Mouse (Mus musculus) MEL (cell line): Measurements from ENCODE around the gene Wwc1. TPM values are rescaled to one million over a fixed set of nuclear protein-coding genes. Genes with fewer than 3 reads are reported as not detected.

Source experiments
- DNase-seq: peaks from one replicate; pipeline ENCODE4 v3.0.0; 2011; ENCODE audit warnings: low read depth, low spot score
- H3K27ac ChIP-seq: 2 replicates; pipeline ENCODE4 v1.5.1; 2012; ENCODE audit warnings: low read depth, mild to moderate bottlenecking, control low read depth, low read length, moderate library complexity; ENCODE audit not compliant: control insufficient read depth
- H3K27me3 ChIP-seq, 2 experiments: fragments of 150-350 bp in 1 of 2; sonication (generic) in 1 of 2; 2 replicates each; pipeline ENCODE4 v1.6.1; 2012; ENCODE audit warnings: low read length in 2 of 2, mild to moderate bottlenecking in 2 of 2, improper control_type of control experiment in 1 of 2, moderate library complexity in 1 of 2; ENCODE audit not compliant: insufficient read depth in 2 of 2, control insufficient read depth in 1 of 2
- H3K36me3 ChIP-seq, 2 experiments: 2 replicates each; pipeline ENCODE4 v1.6.1; 2012 to 2014; ENCODE audit warnings: low read length in 2 of 2, improper control_type of control experiment in 1 of 2, inconsistent platforms in 1 of 2, mild to moderate bottlenecking in 1 of 2; ENCODE audit not compliant: insufficient read depth in 2 of 2, control insufficient read depth in 1 of 2
- H3K4me1 ChIP-seq, 2 experiments: fragments of 150-350 bp in 1 of 2; sonication (generic) in 1 of 2; 2 replicates each; pipeline ENCODE4 v1.6.1; 2012; ENCODE audit warnings: low read length in 2 of 2, improper control_type of control experiment in 1 of 2, mild to moderate bottlenecking in 1 of 2; ENCODE audit not compliant: insufficient read depth in 2 of 2, control insufficient read depth in 1 of 2
- H3K4me3 ChIP-seq, 2 experiments: fragments of 150-350 bp in 1 of 2; sonication (generic) in 1 of 2; 2 replicates each; pipeline ENCODE4 v1.5.1; 2012; ENCODE audit warnings: low read depth in 2 of 2, low read length in 2 of 2, mild to moderate bottlenecking in 2 of 2, moderate library complexity in 2 of 2, control low read depth in 1 of 2, improper control_type of control experiment in 1 of 2; ENCODE audit not compliant: control insufficient read depth in 1 of 2, insufficient read depth in 1 of 2
- H3K79me2 ChIP-seq: 2 replicates; pipeline ENCODE4 v1.6.1; 2012; ENCODE audit warnings: mild to moderate bottlenecking, low read length, moderate library complexity; ENCODE audit not compliant: control insufficient read depth, poor library complexity, insufficient read depth
- H3K9ac ChIP-seq: 2 replicates; pipeline ENCODE4 v1.6.1; 2012; ENCODE audit warnings: low read depth, mild to moderate bottlenecking, control low read depth, low read length, moderate library complexity; ENCODE audit not compliant: control insufficient read depth, poor library complexity, severe bottlenecking
- H3K9me3 ChIP-seq: fragments of 150-350 bp; sonication (generic); replicated peaks from 2 replicates; pipeline ENCODE4 v1.6.1; 2012; ENCODE audit warnings: mild to moderate bottlenecking, low read length, improper control_type of control experiment, moderate library complexity; ENCODE audit not compliant: insufficient read depth
- BHLHE40 ChIP-seq: IDR thresholded peaks from 2 replicates; pipeline ENCODE4 v1.6.1; 2012; ENCODE audit warnings: low read depth, mild to moderate bottlenecking, inconsistent platforms, low read length, improper control_type of control experiment, borderline replicate concordance
- E2F4 ChIP-seq: IDR thresholded peaks from 2 replicates; pipeline ENCODE4 v1.6.1; 2011; ENCODE audit warnings: low read depth, low read length, improper control_type of control experiment, borderline replicate concordance
- EP300 ChIP-seq, 2 experiments: IDR thresholded peaks; 2 replicates each; pipeline ENCODE4 v1.6.1; 2011; ENCODE audit warnings: improper control_type of control experiment in 2 of 2, low read length in 2 of 2, low read depth in 1 of 2, mild to moderate bottlenecking in 1 of 2
- GABPA ChIP-seq: IDR thresholded peaks from 2 replicates; pipeline ENCODE4 v1.6.1; 2012; ENCODE audit warnings: low read depth, mild to moderate bottlenecking, inconsistent platforms, low read length, improper control_type of control experiment, moderate library complexity
- MAX ChIP-seq: IDR thresholded peaks from 2 replicates; pipeline ENCODE4 v1.6.1; 2011; ENCODE audit warnings: low read length, improper control_type of control experiment
- MEF2A ChIP-seq: IDR thresholded peaks from 2 replicates; pipeline ENCODE4 v1.6.1; 2014; ENCODE audit warnings: low read depth, mild to moderate bottlenecking, inconsistent platforms, low read length, improper control_type of control experiment; ENCODE audit not compliant: poor library complexity, insufficient replicate concordance, severe bottlenecking; ENCODE audit errors: extremely low read depth
- MXI1 ChIP-seq: IDR thresholded peaks from 2 replicates; pipeline ENCODE4 v1.6.1; 2011; ENCODE audit warnings: mild to moderate bottlenecking, low read depth, low read length, improper control_type of control experiment
- NRF1 ChIP-seq: IDR thresholded peaks from 2 replicates; pipeline ENCODE4 v1.6.1; 2014; ENCODE audit warnings: low read depth, mild to moderate bottlenecking, inconsistent platforms, low read length, improper control_type of control experiment, moderate library complexity; ENCODE audit not compliant: poor library complexity, insufficient read depth, severe bottlenecking
- POLR2AphosphoS2 ChIP-seq: IDR thresholded peaks from 2 replicates; pipeline ENCODE4 v1.6.1; 2011; ENCODE audit warnings: low read length, improper control_type of control experiment
- SIN3A ChIP-seq: IDR thresholded peaks from 2 replicates; pipeline ENCODE4 v1.6.1; 2012; ENCODE audit warnings: low read length, improper control_type of control experiment, inconsistent platforms
- SMC3 ChIP-seq: IDR thresholded peaks from 2 replicates; pipeline ENCODE4 v1.6.1; 2011; ENCODE audit warnings: low read depth, low read length, improper control_type of control experiment
- TCF12 ChIP-seq: IDR thresholded peaks from 2 replicates; pipeline ENCODE4 v1.6.1; 2014; ENCODE audit warnings: low read depth, mild to moderate bottlenecking, inconsistent platforms, low read length, improper control_type of control experiment, moderate library complexity
- ZKSCAN1 ChIP-seq: IDR thresholded peaks from 2 replicates; pipeline ENCODE4 v1.6.1; 2012; ENCODE audit warnings: low read depth, mild to moderate bottlenecking, inconsistent platforms, low read length, improper control_type of control experiment, moderate library complexity
- polyA plus RNA-seq, 2 experiments: library from polyadenylated mRNA; stranded (reverse) in 1 of 2; unstranded in 1 of 2; fragments of >175 nt in 1 of 2; fragments of >200 nt in 1 of 2; gene quantifications; 2 replicates each; pipeline versions ENCODE4 v1.2.1 to v1.2.4; 2012; ENCODE audit warnings: low replicate concordance in 2 of 2, low read depth in 1 of 2; ENCODE audit not compliant: insufficient read length in 2 of 2, insufficient read depth in 1 of 2, missing spikeins in 1 of 2
- total RNA-seq: library from RNA; depleted of rRNA; stranded (reverse); fragments of 300-350 nt; gene quantifications from 2 replicates; pipeline ENCODE4 v1.2.3, GENCODE M21; 2012

The Wwc1 gene
- total and polyA plus RNA-seq, 3 experiments = 0.39 to 0.46 TPM; not detected in 1

- Histone ChIP-seq H3K79me2 (no peaks in the 10 kb centered on the region), H3K9me3 (no peaks in the 10 kb centered on the region), H3K27ac (no peak overlapping the region), H3K4me1 (no peaks in the 10 kb centered on the region), H3K27me3 (no peaks in the 10 kb centered on the region), H3K4me3 (no peak overlapping the region), H3K9ac (no peak overlapping the region), H3K36me3 (no peaks in the 10 kb centered on the region)
- TF ChIP-seq NRF1 (no peak), POLR2AphosphoS2 (no peak), SMC3 (no peak), GABPA (no peak), E2F4 (no peak), TCF12 (no peak), BHLHE40 (no peak), SIN3A (no peak), ZKSCAN1 (no peak)
- no peak for DNase-seq
Observed at GRCm38 (mm10) chr11:36009281-36010208, 29.2 kb upstream of the Wwc1 start.

GRCm38 (mm10) chr11:36002900-36003299 is 22.6 kb upstream of the Wwc1 start:
- no peaks in the 10 kb centered on the region for H3K4me1 ChIP-seq
- H3K4me3 ChIP-seq = no peak overlapping the region
- no peak overlapping the region for H3K9ac ChIP-seq
- H3K27me3 ChIP-seq = no peaks in the 10 kb centered on the region
- no peak for DNase-seq
- no peaks in the 10 kb centered on the region for H3K79me2 ChIP-seq
- H3K27ac ChIP-seq = no peak overlapping the region
- no peaks in the 10 kb centered on the region for H3K9me3 ChIP-seq
- no peaks in the 10 kb centered on the region for H3K36me3 ChIP-seq
- TF ChIP-seq EP300 (IDR thresholded peaks at IDR 0.05; ENCODE audit: low read depth in 1 of 2, low read length in 2 of 2) (no peak), NRF1 (no peak), TCF12 (no peak), ZKSCAN1 (no peak), MXI1 (no peak), MAX (no peak), MEF2A (no peak)
